Mouse (Mus musculus): ENCODE measurements around the gene Zfp850. TPM values are rescaled to one million over a fixed set of nuclear protein-coding genes. Genes with fewer than 3 reads are reported as not detected.
"Not testable (repeated sequence)": the region's sequence is repeated elsewhere in the genome, so short reads cannot be mapped to it uniquely, and the experiment has no call there.

Gene Zfp850
- total RNA-seq (2022): 1 to 10 TPM; 2.4 to 3.8 (median 2.9) TPM

DNA sequence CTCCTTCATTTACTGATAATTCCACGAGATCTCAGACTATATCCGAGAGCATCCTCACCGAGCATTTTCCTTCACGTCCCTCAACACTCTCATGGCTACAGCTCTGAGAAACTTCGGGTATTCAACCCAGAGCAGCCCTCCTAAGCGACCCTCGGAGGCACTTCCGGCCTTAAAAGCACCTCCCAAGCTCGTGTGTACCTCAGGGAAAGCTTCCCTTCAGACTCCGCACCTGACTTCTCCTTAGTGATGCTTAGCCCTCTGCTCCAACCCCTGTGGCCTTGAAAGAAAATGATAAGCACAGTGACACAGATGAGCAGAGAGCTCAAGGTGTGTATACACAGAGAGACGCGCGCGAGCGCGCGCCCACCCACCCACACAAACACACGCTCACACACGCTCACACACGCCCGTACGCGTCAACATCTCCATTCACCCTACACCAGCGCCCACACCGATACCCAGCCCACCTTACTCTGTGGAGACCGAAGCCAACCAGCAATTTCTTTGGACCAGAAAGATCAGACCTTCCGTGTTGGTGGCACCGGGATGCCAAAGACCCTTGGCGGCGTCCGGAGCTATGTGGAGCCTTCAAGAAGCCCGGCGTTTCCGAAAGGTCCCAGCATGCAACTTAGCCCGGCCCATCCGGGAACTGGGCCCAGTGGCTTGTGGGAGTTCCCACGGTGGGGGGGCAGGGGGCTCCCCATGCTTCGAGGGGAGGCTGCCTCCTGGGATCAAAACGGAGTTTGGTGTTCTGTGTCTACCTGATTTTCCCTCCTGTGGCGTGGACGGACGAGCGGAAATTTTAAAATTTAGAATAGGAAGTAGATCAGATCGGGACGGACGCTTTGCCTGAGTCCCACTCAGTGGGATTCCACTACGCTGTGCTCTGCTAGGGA lies at the start of gene Zfp850:
TSS of gene Zfp850 (minus strand) at position 567 of the 896 bp plus-strand sequence.
- DNase-seq: peak; percentile 67

GRCm38 (mm10) chr7:28059972-28060371 lies 46.1 kb upstream of the Zfp850 start:
- no peak for DNase-seq

DNA sequence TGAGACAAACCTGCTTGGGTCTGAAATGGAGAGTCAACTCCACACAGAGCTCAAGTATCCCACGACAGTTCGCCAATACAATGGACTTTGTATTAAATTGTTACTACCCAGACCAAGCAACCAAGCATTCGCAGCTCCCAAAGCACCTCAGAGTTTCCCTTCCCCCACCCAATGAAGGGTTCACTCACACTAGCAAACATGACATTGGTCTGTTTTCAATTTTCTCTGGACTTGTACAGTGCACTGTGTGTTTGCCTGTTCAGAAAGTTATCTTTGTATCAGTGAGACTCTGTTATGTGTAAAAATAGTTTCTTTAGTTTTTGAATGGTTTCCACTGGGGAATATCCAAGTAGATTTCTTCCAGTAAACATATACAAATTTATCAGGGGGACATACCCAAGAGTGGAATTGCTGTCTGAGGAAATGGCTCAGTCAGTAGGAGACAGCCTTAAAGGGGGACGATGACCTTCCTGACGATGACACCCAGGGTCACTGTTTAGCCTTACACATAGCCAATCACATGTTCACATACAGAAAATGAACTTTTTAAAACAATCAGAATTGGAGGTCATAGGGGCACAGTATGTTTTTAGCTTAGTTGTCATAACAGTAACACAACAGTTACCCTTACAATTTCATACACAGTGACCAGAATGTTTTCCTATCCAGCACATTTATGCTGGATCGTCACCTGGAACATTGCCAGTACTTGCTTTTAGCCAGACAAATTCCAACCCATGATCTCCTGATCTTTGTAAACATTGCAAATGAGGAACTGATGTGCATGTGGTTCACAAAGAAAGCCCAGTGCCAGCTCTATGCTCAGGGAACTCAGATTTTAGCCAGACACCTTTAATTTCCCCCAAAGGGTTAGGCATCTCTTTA lies 39.4 kb upstream of the Zfp850 start:
- DNase-seq: no peak

DNA sequence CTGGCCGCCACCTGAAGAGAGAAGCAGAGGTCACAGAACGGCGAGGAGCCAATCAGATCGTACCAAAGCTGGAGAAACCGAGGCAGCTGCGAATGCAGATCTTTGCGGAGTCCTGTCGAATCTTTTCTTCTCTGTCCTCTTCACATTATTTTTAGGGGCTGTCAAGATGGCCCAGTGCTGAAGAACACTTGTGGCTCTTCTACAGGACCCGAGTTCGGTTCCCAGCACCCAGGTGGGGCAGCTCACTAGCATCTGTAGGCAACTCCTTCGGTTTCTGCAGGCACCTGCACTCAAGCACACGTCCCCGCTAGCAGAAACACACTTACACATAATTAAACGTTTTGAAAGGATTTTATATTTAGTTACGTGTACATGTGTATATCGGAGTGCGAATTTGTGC lies 36.7 kb upstream of the Zfp850 start:
- no peak for DNase-seq

DNA sequence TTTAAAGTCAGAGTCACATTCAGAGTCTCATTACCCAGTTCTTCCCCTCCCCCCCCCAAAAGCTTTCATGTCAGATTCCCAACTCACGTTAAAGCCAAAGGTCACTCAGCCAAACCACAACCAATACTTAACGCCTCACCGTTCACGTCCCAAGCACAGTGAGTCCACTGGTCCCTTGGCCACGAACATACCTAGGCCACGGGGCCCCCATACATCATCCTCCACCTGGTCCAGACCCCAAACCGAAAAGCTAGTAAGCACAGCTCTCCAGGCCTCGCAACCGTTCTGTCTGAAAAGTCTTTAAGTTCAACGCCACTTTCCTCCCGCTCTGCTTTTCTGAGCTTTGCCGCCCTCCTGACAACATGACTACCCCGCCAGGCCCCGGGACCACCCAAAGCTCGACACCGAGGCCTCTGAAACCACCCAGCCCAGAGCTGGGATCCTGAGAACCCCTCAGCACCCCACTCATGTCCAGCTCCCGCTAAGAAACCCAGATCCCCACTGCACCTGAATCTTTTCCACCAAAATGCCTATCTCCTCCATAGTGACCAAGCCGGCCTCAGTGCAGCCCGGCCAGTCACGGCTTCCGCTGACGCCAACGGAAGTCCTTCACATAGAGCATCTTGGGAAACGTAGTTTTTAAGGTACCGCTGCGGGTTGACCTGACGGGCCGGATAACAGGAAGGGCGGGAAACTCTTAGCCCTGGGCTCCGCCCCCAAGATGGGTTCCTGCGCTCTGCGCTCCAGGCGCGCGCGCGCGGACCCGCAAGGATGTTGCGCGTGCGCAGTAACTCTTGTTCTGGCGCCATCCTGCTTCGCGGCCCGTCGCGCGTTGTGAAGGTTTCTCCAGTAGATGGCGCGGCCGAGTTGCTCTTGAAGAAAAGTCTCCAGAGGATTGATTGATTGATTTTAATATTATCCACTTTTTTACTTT lies 35.8 kb upstream of the Zfp850 start, which contains the start of gene Psmc4:
TSS of gene Psmc4 (minus strand) at position 626 of the 934 bp plus-strand sequence.
- peak; percentile 98 for DNase-seq

DNA sequence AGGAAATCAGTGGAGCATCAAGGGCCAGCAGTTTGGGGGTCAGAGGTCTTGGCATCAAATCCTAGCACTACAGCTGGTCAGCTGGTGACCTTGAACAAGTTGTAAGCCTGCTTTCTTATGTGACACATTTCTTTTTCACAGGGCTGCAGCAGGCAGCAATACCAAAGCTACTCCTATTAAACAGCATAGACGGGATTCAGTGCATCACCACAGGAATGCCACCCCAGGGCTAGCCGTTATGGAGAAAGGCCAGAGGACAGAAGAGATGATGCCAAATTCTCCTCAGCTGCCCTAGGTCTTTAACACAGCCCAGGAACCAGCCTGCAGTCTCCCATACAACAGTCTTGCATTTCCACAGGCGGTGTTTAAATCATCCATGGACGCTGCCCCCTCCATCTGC lies 30.6 kb upstream of the Zfp850 start:
- DNase-seq: no peak

GRCm38 (mm10) chr7:28014445-28014810 lies 513 bp upstream of the Zfp850 start:
- no peak for DNase-seq

DNA sequence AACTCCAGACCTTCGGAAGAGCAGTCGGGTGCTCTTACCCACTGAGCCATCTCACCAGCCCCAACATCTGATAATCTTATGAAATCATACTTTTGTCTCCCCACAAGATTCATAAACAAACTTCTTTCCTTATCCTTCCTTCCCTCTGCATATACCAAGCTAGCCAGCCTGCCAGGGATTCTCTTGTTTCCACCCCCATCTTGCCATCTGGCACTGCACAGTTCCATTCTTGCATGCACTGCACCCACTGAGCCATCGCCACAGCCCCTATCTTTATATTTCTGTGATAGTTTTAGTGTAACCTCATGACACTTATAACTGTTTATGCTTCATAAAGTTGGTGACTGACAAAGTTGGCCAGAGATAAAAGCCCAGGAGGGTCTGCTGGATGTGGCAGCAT lies 3.6 kb downstream of the Zfp850 start:
- no peak for DNase-seq

- no peak for DNase-seq
Measured at GRCm38 (mm10) chr7:27982197-27982596, 31.7 kb downstream of the Zfp850 start.

DNA sequence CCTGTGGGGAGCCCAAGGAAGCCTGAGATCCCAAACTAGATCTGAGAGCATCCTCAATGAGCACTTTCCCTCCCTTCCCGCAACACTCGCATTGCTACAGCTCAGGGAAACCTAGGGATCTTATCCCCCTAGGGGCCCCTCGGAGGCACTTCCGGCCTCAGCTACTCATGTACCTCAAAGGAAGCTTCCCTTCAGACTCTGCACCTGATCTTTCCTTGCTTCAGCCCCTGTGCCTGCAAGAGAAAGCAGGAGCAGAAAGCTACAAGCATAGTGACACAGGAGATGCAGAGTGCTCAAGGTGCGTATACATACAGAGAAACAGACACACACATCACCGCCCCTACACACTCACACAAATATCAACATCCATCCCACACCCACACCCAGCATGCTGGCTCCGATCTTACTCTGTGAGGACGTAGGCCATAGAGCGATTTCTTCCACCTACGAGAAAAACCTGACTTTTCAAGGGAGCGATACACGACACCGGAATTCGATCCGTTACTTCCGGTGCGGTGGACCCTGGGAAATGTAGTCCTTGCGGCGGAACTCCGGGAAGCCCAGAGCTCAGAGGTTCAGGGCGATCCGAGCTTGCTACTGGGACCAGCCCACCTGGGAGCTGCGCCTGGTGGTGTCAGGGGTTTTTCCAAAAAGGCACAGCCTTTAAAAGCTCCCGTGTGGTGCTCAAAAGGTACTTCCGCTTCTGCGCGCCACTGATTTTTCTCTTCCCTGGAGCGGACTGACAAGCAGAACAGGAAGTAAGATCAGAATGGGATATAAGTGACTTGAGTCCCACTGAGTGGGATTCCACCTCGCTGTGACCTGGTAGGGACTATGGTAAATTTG lies 35.0 kb downstream of the Zfp850 start, which contains the start of gene Zfp780b:
TSS of gene Zfp780b (minus strand) at position 489 of the 846 bp plus-strand sequence.
- peak; percentile 60 for DNase-seq

GRCm38 (mm10) chr7:27949451-27949850 lies 64.5 kb downstream of the Zfp850 start:
- DNase-seq: not testable (repeated sequence)

GRCm38 (mm10) chr7:27941869-27942268 lies 72.0 kb downstream of the Zfp850 start:
- not testable (repeated sequence) for DNase-seq

Other genes starting within 250 kb of the Zfp850 start
- 10 to 100 TPM in 1 of 4 experiments, 1 to 10 TPM in 3; 7.4 to 11.0 (median 9.1) TPM for gene Zfp626, start 206.9 kb downstream of the Zfp850 start, total RNA-seq (2022)
- 1 to 10 TPM; 3.5 to 5.8 (median 4.2) TPM for gene Zfp59, start 175.5 kb downstream of the Zfp850 start, total RNA-seq (2022)
- 1 to 10 TPM; 4.5 to 7.7 (median 5.5) TPM for gene Zfp607a, start 156.6 kb downstream of the Zfp850 start, total RNA-seq (2022)
- 10 to 100 TPM; 14.2 to 23.9 (median 16.4) TPM for gene Zfp974, start 84.7 kb downstream of the Zfp850 start, total RNA-seq (2022)
- gene Zfp780b, start 34.9 kb downstream of the Zfp850 start, total RNA-seq (2022): 10 to 100 TPM; 11.7 to 17.8 (median 15.8) TPM
- gene Psmc4, start 36.0 kb upstream of the Zfp850 start, total RNA-seq (2022): 100 to 1,000 TPM; 150 to 167 (median 162) TPM
- not detected for gene Fcgbp, start 57.1 kb upstream of the Zfp850 start, total RNA-seq (2022)
- gene 9530053A07Rik, start 115.4 kb upstream of the Zfp850 start, total RNA-seq (2022): not detected
- gene Fbl, start 155.6 kb upstream of the Zfp850 start, total RNA-seq (2022): 100 to 1,000 TPM in 1 of 4 experiments, 10 to 100 TPM in 3; 80.8 to 102 (median 88.7) TPM
- gene Dyrk1b, start 165.4 kb upstream of the Zfp850 start, total RNA-seq (2022): 10 to 100 TPM; 29.4 to 35.8 (median 34.7) TPM

Data from adrenal gland, adult 8-10 months (tissue).